Mouse (Mus musculus): Measurements from ENCODE around the gene Acss1. TPM values are rescaled to one million over a fixed set of nuclear protein-coding genes. Genes with fewer than 3 reads are reported as not detected.
A peak's percentile ranks its signal among the peaks of the same experiment; 100 is the strongest.

The Acss1 gene
- polyA plus RNA-seq, 1 experiment, result 22.8 TPM

DNA sequence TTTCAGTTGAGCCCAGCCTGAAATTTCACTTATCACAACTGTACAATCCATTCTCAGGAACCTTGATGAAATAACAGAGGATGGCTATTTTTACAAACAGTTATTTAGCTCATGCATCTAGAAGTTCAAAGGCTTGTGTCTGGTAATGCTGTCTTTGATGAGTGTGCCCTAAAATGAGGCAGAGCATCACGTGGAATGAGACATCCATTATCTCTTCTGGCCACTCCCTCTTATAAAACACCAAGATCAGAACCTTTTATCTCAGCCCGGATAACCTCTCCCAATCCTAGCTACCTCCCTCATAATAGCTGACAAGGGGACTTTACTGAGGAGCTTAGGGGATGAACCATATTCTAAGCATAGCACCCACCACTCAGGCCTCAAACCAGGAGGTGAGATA, 3.3 kb downstream of the Acss1 start:
- DNase-seq (ENCODE audit: low read depth), result no peak
- TF ChIP-seq CTCF (IDR thresholded peaks at IDR 0.05; ENCODE audit: borderline replicate concordance, extremely low read depth, insufficient read depth, insufficient read length) (no peak), POLR2A (IDR thresholded peaks at IDR 0.05; ENCODE audit: borderline replicate concordance, extremely low read depth, insufficient read depth, insufficient read length, poor library complexity, severe bottlenecking) (no peak)

DNA sequence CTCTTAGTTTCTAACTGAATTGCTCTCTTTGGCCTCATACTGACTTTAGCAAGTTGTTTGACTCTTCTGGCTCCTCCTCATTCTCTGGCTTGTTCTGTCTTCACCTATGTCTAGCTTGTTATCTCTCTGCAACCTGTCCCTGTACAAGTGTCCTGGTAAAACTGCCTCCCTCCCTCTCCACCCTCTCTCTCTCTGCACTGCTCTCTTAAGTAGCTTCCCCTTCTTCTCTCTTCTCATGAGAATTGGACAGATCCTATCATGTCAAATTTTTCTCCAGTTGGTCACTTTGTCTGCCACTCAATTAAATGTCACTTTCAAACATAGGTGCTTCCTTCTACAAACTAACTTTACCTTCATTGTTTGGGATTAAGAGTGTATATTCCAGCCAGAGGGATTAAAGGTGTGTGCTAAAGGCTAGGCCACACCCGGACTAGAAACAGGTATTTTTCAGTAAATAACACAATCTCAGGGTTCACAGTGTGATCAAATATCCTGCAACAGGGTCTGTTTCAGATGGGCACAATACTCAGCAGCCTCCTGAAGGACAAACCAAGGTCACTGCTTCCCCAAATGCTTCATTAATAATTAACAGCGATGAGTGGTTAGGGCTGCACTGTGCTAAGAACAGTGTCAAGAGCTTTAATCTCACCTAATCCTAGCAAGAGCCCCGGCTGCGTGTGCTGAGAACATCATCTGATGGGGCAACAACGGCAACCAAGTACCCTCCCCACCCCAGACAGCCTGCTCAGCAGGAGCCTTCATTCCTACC, 4.0 kb downstream of the Acss1 start:
- no peak for DNase-seq (ENCODE audit: low read depth)
- TF ChIP-seq CTCF (IDR thresholded peaks at IDR 0.05; ENCODE audit: borderline replicate concordance, extremely low read depth, insufficient read depth, insufficient read length), result no peak
- TF ChIP-seq POLR2A (IDR thresholded peaks at IDR 0.05; ENCODE audit: borderline replicate concordance, extremely low read depth, insufficient read depth, insufficient read length, poor library complexity, severe bottlenecking), result no peak

- TF ChIP-seq POLR2A (IDR thresholded peaks at IDR 0.05; ENCODE audit: borderline replicate concordance, extremely low read depth, insufficient read depth, insufficient read length, poor library complexity, severe bottlenecking) (no peak), CTCF (IDR thresholded peaks at IDR 0.05; ENCODE audit: borderline replicate concordance, extremely low read depth, insufficient read depth, insufficient read length) (no peak)
- DNase-seq (ENCODE audit: low read depth), result peak; percentile 86
Observed at GRCm38 (mm10) chr2:150663255-150663654, 5.0 kb downstream of the Acss1 start.

GRCm38 (mm10) chr2:150662007-150662406, 6.3 kb downstream of the Acss1 start:
- no peak for DNase-seq (ENCODE audit: low read depth)
- TF ChIP-seq POLR2A (IDR thresholded peaks at IDR 0.05; ENCODE audit: borderline replicate concordance, extremely low read depth, insufficient read depth, insufficient read length, poor library complexity, severe bottlenecking) (no peak), CTCF (IDR thresholded peaks at IDR 0.05; ENCODE audit: borderline replicate concordance, extremely low read depth, insufficient read depth, insufficient read length) (no peak)

GRCm38 (mm10) chr2:150660668-150661451, 7.4 kb downstream of the Acss1 start:
- TF ChIP-seq POLR2A (IDR thresholded peaks at IDR 0.05; ENCODE audit: borderline replicate concordance, extremely low read depth, insufficient read depth, insufficient read length, poor library complexity, severe bottlenecking), result no peak
- TF ChIP-seq CTCF (IDR thresholded peaks at IDR 0.05; ENCODE audit: borderline replicate concordance, extremely low read depth, insufficient read depth, insufficient read length), result no peak
- DNase-seq (ENCODE audit: low read depth), result peak; percentile 68

- DNase-seq (ENCODE audit: low read depth), result no peak
- TF ChIP-seq POLR2A (IDR thresholded peaks at IDR 0.05; ENCODE audit: borderline replicate concordance, extremely low read depth, insufficient read depth, insufficient read length, poor library complexity, severe bottlenecking), result no peak
- no peak for TF ChIP-seq CTCF (IDR thresholded peaks at IDR 0.05; ENCODE audit: borderline replicate concordance, extremely low read depth, insufficient read depth, insufficient read length)
Observed at GRCm38 (mm10) chr2:150660049-150660448, 8.3 kb downstream of the Acss1 start.

- peak; percentile 93 for DNase-seq (ENCODE audit: low read depth)
- no peak for TF ChIP-seq CTCF (IDR thresholded peaks at IDR 0.05; ENCODE audit: borderline replicate concordance, extremely low read depth, insufficient read depth, insufficient read length)
- no peak for TF ChIP-seq POLR2A (IDR thresholded peaks at IDR 0.05; ENCODE audit: borderline replicate concordance, extremely low read depth, insufficient read depth, insufficient read length, poor library complexity, severe bottlenecking)
Observed at GRCm38 (mm10) chr2:150656975-150657768, 11.1 kb downstream of the Acss1 start.

- TF ChIP-seq POLR2A (IDR thresholded peaks at IDR 0.05; ENCODE audit: borderline replicate concordance, extremely low read depth, insufficient read depth, insufficient read length, poor library complexity, severe bottlenecking) (no peak), CTCF (IDR thresholded peaks at IDR 0.05; ENCODE audit: borderline replicate concordance, extremely low read depth, insufficient read depth, insufficient read length) (no peak)
- no peak for DNase-seq (ENCODE audit: low read depth)
Observed at GRCm38 (mm10) chr2:150656112-150656511, 12.2 kb downstream of the Acss1 start.

- DNase-seq (ENCODE audit: low read depth), result no peak
- no peak for TF ChIP-seq CTCF (IDR thresholded peaks at IDR 0.05; ENCODE audit: borderline replicate concordance, extremely low read depth, insufficient read depth, insufficient read length)
- no peak for TF ChIP-seq POLR2A (IDR thresholded peaks at IDR 0.05; ENCODE audit: borderline replicate concordance, extremely low read depth, insufficient read depth, insufficient read length, poor library complexity, severe bottlenecking)
Observed at GRCm38 (mm10) chr2:150655290-150655689, 13.0 kb downstream of the Acss1 start.

- DNase-seq (ENCODE audit: low read depth), result no peak
- no peak for TF ChIP-seq CTCF (IDR thresholded peaks at IDR 0.05; ENCODE audit: borderline replicate concordance, extremely low read depth, insufficient read depth, insufficient read length)
Observed at GRCm38 (mm10) chr2:150654814-150655213, 13.5 kb downstream of the Acss1 start.

- no peak for DNase-seq (ENCODE audit: low read depth)
- no peak for TF ChIP-seq POLR2A (IDR thresholded peaks at IDR 0.05; ENCODE audit: borderline replicate concordance, extremely low read depth, insufficient read depth, insufficient read length, poor library complexity, severe bottlenecking)
- TF ChIP-seq CTCF (IDR thresholded peaks at IDR 0.05; ENCODE audit: borderline replicate concordance, extremely low read depth, insufficient read depth, insufficient read length), result no peak
Observed at GRCm38 (mm10) chr2:150651366-150651765, 16.9 kb downstream of the Acss1 start.
